Mouse (Mus musculus) liver, adult 2 months (tissue): Measurements from ENCODE around the gene Arhgap30. TPM values are rescaled to one million over a fixed set of nuclear protein-coding genes. Genes with fewer than 3 reads are reported as not detected.
A peak's percentile ranks its signal among the peaks of the same experiment; 100 is the strongest.

Experiments
- DNase-seq: peaks from one replicate; pipeline ENCODE4 v3.0.0-alpha.2; 2011; ENCODE audit warnings: low read depth, low spot score; ENCODE audit errors: extremely low read depth
- H3K27ac ChIP-seq: fragments of 200-500 bp; replicated peaks from 2 replicates; pipeline ENCODE4 v1.5.1; 2012; ENCODE audit warnings: low read depth, mild to moderate bottlenecking, control low read depth, inconsistent platforms, low read length; ENCODE audit not compliant: insufficient read depth
- H3K27me3 ChIP-seq: fragments of 200-500 bp; 2 replicates; pipeline ENCODE4 v1.6.1; 2012; ENCODE audit warnings: mild to moderate bottlenecking, moderate library complexity, low read length, inconsistent platforms; ENCODE audit not compliant: control insufficient read depth, insufficient read depth
- H3K36me3 ChIP-seq: fragments of 200-500 bp; 2 replicates; pipeline ENCODE4 v1.6.1; 2012; ENCODE audit warnings: low read length, inconsistent platforms; ENCODE audit not compliant: control insufficient read depth, insufficient read depth
- H3K4me1 ChIP-seq: fragments of 200-500 bp; 2 replicates; pipeline ENCODE4 v1.6.1; 2011; ENCODE audit warnings: low read length; ENCODE audit not compliant: control insufficient read depth, insufficient read depth
- H3K4me3 ChIP-seq: fragments of 200-500 bp; 2 replicates; pipeline ENCODE4 v1.5.1; 2011; ENCODE audit warnings: low read depth, mild to moderate bottlenecking, control low read depth, low read length, moderate library complexity; ENCODE audit not compliant: insufficient read depth
- H3K79me2 ChIP-seq: fragments of 200-500 bp; 2 replicates; pipeline ENCODE4 v1.6.1; 2012; ENCODE audit warnings: inconsistent platforms, mild to moderate bottlenecking, low read length, moderate library complexity; ENCODE audit not compliant: control insufficient read depth, insufficient read depth
- H3K9ac ChIP-seq: fragments of 200-500 bp; 2 replicates; pipeline ENCODE4 v1.6.1; 2012; ENCODE audit warnings: low read depth, mild to moderate bottlenecking, control low read depth, inconsistent platforms, low read length
- CTCF ChIP-seq: fragments of 200-500 bp; IDR thresholded peaks from 2 replicates; pipeline ENCODE4 v1.5.1; 2011; ENCODE audit warnings: low read depth, low read length, control low read depth
- POLR2A ChIP-seq: fragments of 200-500 bp; IDR thresholded peaks from 2 replicates; pipeline ENCODE4 v1.6.1; 2011; ENCODE audit warnings: low read length, control low read depth; ENCODE audit not compliant: insufficient read depth; ENCODE audit errors: extremely low read depth
- WGBS: fragments of 180-500 bp; shearing (Covaris S2); methylation state at CpG from one replicate; pipeline ENCODE4 v1.1.7; 2018; 5-methylcytosine and 5-hydroxymethylcytosine counted together
- polyA plus RNA-seq: library from polyadenylated mRNA; depleted of rRNA; stranded (reverse); fragments of >200 nt; gene quantifications from 2 replicates; pipeline ENCODE4 v1.2.3, GENCODE M21; 2012
- total RNA-seq: library from RNA; depleted of rRNA; stranded (reverse); fragments of >200 nt; gene quantifications from 2 replicates; pipeline ENCODE4 v1.2.3, GENCODE M21; 2014

Gene Arhgap30
- total and polyA plus RNA-seq, 2 experiments, result 2.0 to 2.4 TPM

GRCm38 (mm10) chr1:171365934-171366333, 22.8 kb upstream of the Arhgap30 start:
- H3K4me3 ChIP-seq, result no peak overlapping the region
- DNase-seq, result no peak
- no peaks in the 10 kb centered on the region for H3K79me2 ChIP-seq
- H3K27me3 ChIP-seq, result no peaks in the 10 kb centered on the region
- 65% methylated on average over 7 of the region's 7 CpGs for WGBS
- H3K36me3 ChIP-seq, result no peaks in the 10 kb centered on the region
- TF ChIP-seq CTCF (no peak), POLR2A (no peak)
- H3K9ac ChIP-seq, result no peak overlapping the region
- H3K27ac ChIP-seq, result no peak overlapping the region
- H3K4me1 ChIP-seq, result no peaks in the 10 kb centered on the region

- no peaks in the 10 kb centered on the region for H3K27me3 ChIP-seq
- WGBS, result 50% methylated on average over 20 of the region's 20 CpGs
- 0 out of 2 replicates have a peak within 1 kb of the TSS, but pooled peaks have one; percentile 24 for H3K9ac ChIP-seq
- no peak within 1 kb of the TSS for H3K27ac ChIP-seq
- TF ChIP-seq CTCF, result no peak
- TF ChIP-seq POLR2A, result no peak
- DNase-seq, result no peak
- no peaks in the 10 kb centered on the region for H3K4me1 ChIP-seq
- H3K4me3 ChIP-seq, result peak within 1 kb of the TSS; percentile 34; the same call in 1 of the 2 replicates
- no peaks in the 10 kb centered on the region for H3K79me2 ChIP-seq
- no peaks in the 10 kb centered on the region for H3K36me3 ChIP-seq
These were observed 18.8 kb upstream of the Arhgap30 start, which contains the start of gene Nectin4 for GRCm38 (mm10) chr1:171369845-171370556. TSS of gene Nectin4 (plus strand) at chr1:171370099.

- Histone ChIP-seq H3K9ac (no peak overlapping the region), H3K36me3 (no peaks in the 10 kb centered on the region), H3K27ac (no peak overlapping the region), H3K27me3 (no peaks in the 10 kb centered on the region), H3K4me3 (no peak overlapping the region), H3K4me1 (no peaks in the 10 kb centered on the region), H3K79me2 (no peaks in the 10 kb centered on the region)
- DNase-seq, result no peak
- TF ChIP-seq CTCF (no peak), POLR2A (no peak)
- 81% methylated on average over 3 of the region's 3 CpGs for WGBS
These were observed 15.9 kb upstream of the Arhgap30 start for GRCm38 (mm10) chr1:171372880-171373279.

GRCm38 (mm10) chr1:171373946-171374345, 14.8 kb upstream of the Arhgap30 start:
- Histone ChIP-seq H3K27me3 (no peaks in the 10 kb centered on the region), H3K9ac (no peak overlapping the region), H3K79me2 (no peaks in the 10 kb centered on the region), H3K4me1 (no peaks in the 10 kb centered on the region), H3K27ac (no peak overlapping the region), H3K4me3 (no peak overlapping the region), H3K36me3 (no peaks in the 10 kb centered on the region)
- no peak for TF ChIP-seq CTCF
- 16% methylated on average over 4 of the region's 4 CpGs for WGBS
- no peak for DNase-seq

GRCm38 (mm10) chr1:171375646-171376097, 13.1 kb upstream of the Arhgap30 start:
- no peaks in the 10 kb centered on the region for H3K27me3 ChIP-seq
- 65% methylated on average over 9 of the region's 9 CpGs for WGBS

GRCm38 (mm10) chr1:171378298-171378697, 10.5 kb upstream of the Arhgap30 start:
- 83% methylated on average over 6 of the region's 6 CpGs for WGBS
- Histone ChIP-seq H3K9ac (no peak overlapping the region), H3K4me1 (no peaks in the 10 kb centered on the region), H3K4me3 (no peak overlapping the region), H3K27me3 (no peaks in the 10 kb centered on the region), H3K36me3 (no peaks in the 10 kb centered on the region), H3K79me2 (no peaks in the 10 kb centered on the region), H3K27ac (no peak overlapping the region)
- TF ChIP-seq POLR2A (no peak), CTCF (no peak)
- no peak for DNase-seq

More at GRCm38 (mm10) chr1:171375646-171376097, 13.1 kb upstream of the Arhgap30 start:
- Histone ChIP-seq H3K4me1 (no peaks in the 10 kb centered on the region), H3K27ac (no peak overlapping the region), H3K79me2 (no peaks in the 10 kb centered on the region), H3K9ac (no peak overlapping the region), H3K36me3 (no peaks in the 10 kb centered on the region), H3K4me3 (no peak overlapping the region)
- no peak for TF ChIP-seq CTCF
- TF ChIP-seq POLR2A, result no peak
- no peak for DNase-seq
